Mouse (Mus musculus): ENCODE measurements around the gene Tmem204. TPM values are rescaled to one million over a fixed set of nuclear protein-coding genes. Genes with fewer than 3 reads are reported as not detected.

Gene Tmem204
- polyA plus RNA-seq, 1 experiment from 2014 or later: 12.4 TPM

DNA sequence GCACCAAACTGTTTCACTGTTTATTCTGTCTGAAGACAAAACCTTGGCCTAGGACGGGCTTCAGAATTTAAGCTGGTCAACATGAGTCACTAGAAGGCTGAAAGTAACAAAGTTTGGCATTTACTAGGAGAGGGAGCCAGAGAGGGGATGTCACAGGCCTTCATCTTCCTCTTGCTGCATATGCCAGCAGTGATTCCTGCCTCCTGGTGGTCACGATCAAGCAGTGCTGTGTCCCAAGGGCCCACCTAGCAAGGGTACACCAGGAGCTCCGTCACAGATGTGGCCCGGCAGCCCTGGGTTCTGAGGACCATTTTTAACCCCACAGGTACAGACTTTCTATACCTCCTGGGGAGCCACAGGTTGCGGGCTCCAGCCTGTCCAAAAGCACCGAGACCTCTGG is 26.4 kb downstream of the Tmem204 start:
- H3K36me3 ChIP-seq (replicated peaks; ENCODE audit: control insufficient read depth, insufficient read depth): peaks cover 59% of the 10 kb centered on the region
- H3K4me1 ChIP-seq (replicated peaks; ENCODE audit: control insufficient read depth, insufficient read depth, low read length): no peaks in the 10 kb centered on the region
- no peak overlapping the region for H3K4me3 ChIP-seq (replicated peaks; ENCODE audit: low read length)
- DNase-seq (ENCODE audit: low spot score) (no peak), ATAC-seq (ENCODE audit: low FRiP score) (no peak)
- H3K27ac ChIP-seq: no peak overlapping the region
- 91% methylated on average over 6 of the region's 6 CpGs for WGBS
- no peak overlapping the region for H3K4me2 ChIP-seq (replicated peaks)
- H3K9me3 ChIP-seq (ENCODE audit: control insufficient read depth, low read length): no peaks in the 10 kb centered on the region
- no peaks in the 10 kb centered on the region for H3K27me3 ChIP-seq (ENCODE audit: control insufficient read depth, insufficient read depth, low read length)
- no peak overlapping the region for H3K9ac ChIP-seq

DNA sequence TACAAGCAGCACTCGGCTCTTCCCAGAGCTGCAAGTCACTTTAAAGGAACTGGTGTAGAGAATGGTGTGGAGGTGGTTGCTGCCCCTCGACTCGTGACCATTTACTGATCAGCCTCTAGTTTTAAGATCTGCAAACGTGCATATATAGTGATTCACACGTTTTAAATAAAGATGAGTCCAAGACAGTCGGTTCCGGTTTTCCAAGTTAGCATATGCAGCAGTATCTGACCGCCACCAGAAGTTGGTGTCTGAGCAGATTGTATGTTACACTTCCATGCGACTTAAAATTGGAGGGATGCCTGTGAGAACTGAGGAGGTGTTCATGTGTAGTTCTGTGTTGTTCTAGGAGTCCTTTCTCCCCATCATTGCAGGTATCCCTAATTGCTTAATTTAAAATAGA is 30.1 kb downstream of the Tmem204 start:
- Histone ChIP-seq H3K27me3 (ENCODE audit: control insufficient read depth, insufficient read depth, low read length) (no peaks in the 10 kb centered on the region), H3K9me3 (ENCODE audit: control insufficient read depth, low read length) (no peaks in the 10 kb centered on the region), H3K9ac (no peak overlapping the region), H3K27ac (no peak overlapping the region), H3K4me2 (replicated peaks) (no peak overlapping the region), H3K36me3 (replicated peaks; ENCODE audit: control insufficient read depth, insufficient read depth) (peaks cover 54% of the 10 kb centered on the region), H3K4me3 (replicated peaks; ENCODE audit: low read length) (no peak overlapping the region), H3K4me1 (replicated peaks; ENCODE audit: control insufficient read depth, insufficient read depth, low read length) (no peaks in the 10 kb centered on the region)
- DNase-seq (ENCODE audit: low spot score): no peak
- ATAC-seq (ENCODE audit: low FRiP score): no peak
- WGBS: 87% methylated on average over 9 of the region's 9 CpGs

DNA sequence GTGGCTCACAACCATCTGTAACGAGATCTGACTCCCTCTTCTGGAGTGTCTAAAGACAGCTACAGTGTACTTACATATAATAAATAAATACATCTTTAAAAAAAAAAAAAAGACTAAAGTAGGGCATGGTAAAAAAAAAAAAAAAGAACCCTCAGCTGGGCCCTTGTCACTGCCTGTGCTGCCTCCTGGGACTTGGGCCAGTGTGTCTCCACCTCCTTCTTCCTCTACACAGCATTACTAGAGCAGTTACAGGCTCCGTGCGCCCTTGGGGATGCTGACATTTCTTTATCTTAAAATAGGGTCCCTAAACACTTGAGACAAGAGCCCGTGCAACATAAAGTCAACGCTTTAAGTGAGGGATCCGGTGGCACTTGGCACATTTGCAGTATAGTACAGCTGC is 36.2 kb downstream of the Tmem204 start:
- no peaks in the 10 kb centered on the region for H3K27me3 ChIP-seq (ENCODE audit: control insufficient read depth, insufficient read depth, low read length)
- H3K4me3 ChIP-seq (replicated peaks; ENCODE audit: low read length): no peak overlapping the region
- no peaks in the 10 kb centered on the region for H3K4me1 ChIP-seq (replicated peaks; ENCODE audit: control insufficient read depth, insufficient read depth, low read length)
- H3K4me2 ChIP-seq (replicated peaks): no peak overlapping the region
- ATAC-seq (ENCODE audit: low FRiP score): no peak
- H3K27ac ChIP-seq: no peak overlapping the region
- peaks cover 53% of the 10 kb centered on the region for H3K36me3 ChIP-seq (replicated peaks; ENCODE audit: control insufficient read depth, insufficient read depth)
- no peak overlapping the region for H3K9ac ChIP-seq
- 93% methylated on average over 5 of the region's 6 CpGs for WGBS
- no peak for DNase-seq (ENCODE audit: low spot score)
- H3K9me3 ChIP-seq (ENCODE audit: control insufficient read depth, low read length): no peaks in the 10 kb centered on the region

DNA sequence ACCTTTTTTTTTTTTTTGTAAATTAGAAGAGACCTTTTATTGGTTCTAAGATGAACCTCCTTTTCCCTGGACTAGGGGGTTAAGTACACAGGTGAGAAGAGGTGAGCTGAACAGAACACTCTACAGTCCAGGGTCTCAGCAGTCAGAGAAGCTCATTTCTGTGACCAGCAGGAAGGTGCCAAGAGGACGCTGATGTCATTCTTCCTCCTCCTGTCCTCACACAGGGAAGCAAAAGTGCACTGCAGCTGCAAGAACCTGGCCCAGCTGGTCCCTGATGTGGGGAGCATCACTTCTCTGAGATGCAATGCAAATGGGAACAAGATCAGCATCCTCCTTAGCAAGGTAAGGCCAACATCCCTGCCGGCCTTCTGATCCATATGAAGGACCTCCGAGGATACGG is 38.1 kb downstream of the Tmem204 start:
- Histone ChIP-seq H3K9me3 (ENCODE audit: control insufficient read depth, low read length) (no peaks in the 10 kb centered on the region), H3K9ac (no peak overlapping the region), H3K36me3 (replicated peaks; ENCODE audit: control insufficient read depth, insufficient read depth) (peaks cover 42% of the 10 kb centered on the region), H3K4me3 (replicated peaks; ENCODE audit: low read length) (no peak overlapping the region), H3K27ac (no peak overlapping the region), H3K4me1 (replicated peaks; ENCODE audit: control insufficient read depth, insufficient read depth, low read length) (no peaks in the 10 kb centered on the region), H3K4me2 (replicated peaks) (no peak overlapping the region), H3K27me3 (ENCODE audit: control insufficient read depth, insufficient read depth, low read length) (no peaks in the 10 kb centered on the region)
- no peak for DNase-seq (ENCODE audit: low spot score)
- 90% methylated on average over 4 of the region's 4 CpGs for WGBS
- no peak for ATAC-seq (ENCODE audit: low FRiP score)

DNA sequence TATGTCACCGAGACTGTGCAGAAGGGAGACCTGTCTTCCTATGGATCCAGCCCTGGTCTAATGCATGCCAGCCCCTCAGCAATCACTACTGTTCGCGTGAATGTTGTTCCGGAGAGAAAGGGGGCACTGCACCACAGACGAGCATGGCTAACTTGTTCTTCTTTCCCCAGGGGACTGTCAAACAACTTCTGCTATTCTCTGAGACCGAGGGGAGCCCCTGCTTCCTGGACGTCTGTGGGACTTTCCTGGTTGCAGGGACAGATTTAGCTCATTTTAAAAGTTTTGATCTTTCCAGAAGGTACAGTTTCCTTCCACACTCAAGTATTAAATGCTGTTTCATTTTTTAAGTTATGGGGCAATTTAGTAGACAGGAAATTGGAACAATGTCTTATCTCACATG is 38.5 kb downstream of the Tmem204 start:
- H3K4me1 ChIP-seq (replicated peaks; ENCODE audit: control insufficient read depth, insufficient read depth, low read length): no peaks in the 10 kb centered on the region
- H3K4me2 ChIP-seq (replicated peaks): no peak overlapping the region
- peaks cover 42% of the 10 kb centered on the region for H3K36me3 ChIP-seq (replicated peaks; ENCODE audit: control insufficient read depth, insufficient read depth)
- no peak overlapping the region for H3K4me3 ChIP-seq (replicated peaks; ENCODE audit: low read length)
- H3K27ac ChIP-seq: no peak overlapping the region
- no peak overlapping the region for H3K9ac ChIP-seq
- ATAC-seq (ENCODE audit: low FRiP score): no peak
- WGBS: 81% methylated on average over 7 of the region's 7 CpGs
- H3K9me3 ChIP-seq (ENCODE audit: control insufficient read depth, low read length): no peaks in the 10 kb centered on the region
- DNase-seq (ENCODE audit: low spot score): no peak
- no peaks in the 10 kb centered on the region for H3K27me3 ChIP-seq (ENCODE audit: control insufficient read depth, insufficient read depth, low read length)

DNA sequence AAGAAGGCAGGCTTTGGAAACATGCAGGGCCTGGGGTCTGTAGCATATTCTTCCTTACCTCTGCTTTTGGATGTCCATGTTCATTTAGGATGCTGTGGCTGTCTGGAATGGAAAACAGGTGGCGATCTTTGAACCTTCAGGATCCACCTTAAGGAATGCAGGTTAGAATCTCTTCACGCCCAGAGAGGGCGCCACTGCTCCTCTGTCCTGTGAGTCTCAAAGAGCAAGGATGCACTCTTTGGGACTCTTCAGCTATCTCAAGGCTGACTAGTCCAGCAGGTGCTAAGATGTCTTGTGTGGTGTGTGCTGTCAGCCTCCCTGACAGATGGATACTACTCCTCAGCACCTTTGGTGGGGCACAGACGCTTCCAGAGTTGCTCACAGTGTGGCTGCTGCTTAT is 47.2 kb downstream of the Tmem204 start:
- H3K9ac ChIP-seq: no peak overlapping the region
- H3K27me3 ChIP-seq (ENCODE audit: control insufficient read depth, insufficient read depth, low read length): no peaks in the 10 kb centered on the region
- 71% methylated on average over 4 of the region's 4 CpGs for WGBS
- H3K27ac ChIP-seq: no peak overlapping the region
- H3K36me3 ChIP-seq (replicated peaks; ENCODE audit: control insufficient read depth, insufficient read depth): peaks cover 66% of the 10 kb centered on the region
- no peak overlapping the region for H3K4me3 ChIP-seq (replicated peaks; ENCODE audit: low read length)
- DNase-seq (ENCODE audit: low spot score) (no peak), ATAC-seq (ENCODE audit: low FRiP score) (no peak)
- H3K4me1 ChIP-seq (replicated peaks; ENCODE audit: control insufficient read depth, insufficient read depth, low read length): no peaks in the 10 kb centered on the region
- H3K4me2 ChIP-seq (replicated peaks): no peak overlapping the region
- no peaks in the 10 kb centered on the region for H3K9me3 ChIP-seq (ENCODE audit: control insufficient read depth, low read length)

DNA sequence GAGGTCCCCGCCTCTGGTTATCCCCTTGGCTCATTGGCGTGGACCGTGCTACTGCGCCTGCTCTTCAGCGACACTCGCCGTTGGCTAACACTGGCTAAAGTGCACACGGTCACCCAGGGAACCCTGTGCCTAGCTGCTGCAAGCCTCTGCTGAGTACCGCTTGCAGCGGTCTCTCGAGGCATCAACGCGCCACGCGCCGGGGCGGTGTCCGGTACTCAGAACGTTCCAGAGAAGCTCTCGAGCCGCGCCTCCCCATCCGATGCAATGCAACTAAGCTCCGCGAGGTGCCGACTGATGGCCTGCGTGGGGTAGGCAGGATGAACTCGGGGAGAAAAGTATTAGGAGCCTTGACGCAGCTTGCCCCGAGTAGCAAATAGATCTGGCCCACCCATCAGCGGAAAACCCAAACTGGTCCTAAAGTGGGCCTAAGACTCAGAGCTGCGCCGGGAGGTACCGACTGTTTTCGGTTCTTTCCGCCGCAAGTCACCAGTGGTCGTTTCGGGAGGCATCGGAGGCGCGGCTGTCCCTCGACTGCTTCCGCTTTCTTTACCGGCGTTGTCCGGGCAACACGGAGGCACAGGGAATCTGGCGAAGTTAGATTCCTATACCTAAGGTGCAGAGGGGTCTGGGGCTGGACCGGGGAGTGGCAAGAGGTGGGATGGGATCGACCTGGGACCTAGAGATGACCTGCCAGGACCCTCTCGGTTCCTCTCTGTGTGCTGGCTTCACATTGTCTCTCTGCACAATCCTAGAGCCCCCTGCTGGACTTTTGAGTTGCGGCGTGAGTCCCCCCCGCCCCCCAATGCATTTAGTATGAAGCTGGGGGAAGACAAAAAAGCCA is 66.9 kb downstream of the Tmem204 start:
- Histone ChIP-seq H3K36me3 (replicated peaks; ENCODE audit: control insufficient read depth, insufficient read depth) (peaks cover 25% of the 10 kb centered on the region), H3K4me3 (replicated peaks; ENCODE audit: low read length) (peak overlapping the region; percentile 94), H3K27ac (peak overlapping the region; percentile 72), H3K4me1 (replicated peaks; ENCODE audit: control insufficient read depth, insufficient read depth, low read length) (peaks cover 16% of the 10 kb centered on the region), H3K9ac (peak overlapping the region; percentile 71), H3K4me2 (replicated peaks) (peak overlapping the region; percentile 95), H3K27me3 (ENCODE audit: control insufficient read depth, insufficient read depth, low read length) (no peaks in the 10 kb centered on the region), H3K9me3 (ENCODE audit: control insufficient read depth, low read length) (no peaks in the 10 kb centered on the region)
- no peak for DNase-seq (ENCODE audit: low spot score)
- WGBS: under 1% methylated on average over 55 of the region's 55 CpGs
- peak; percentile 89 for ATAC-seq (ENCODE audit: low FRiP score)

DNA sequence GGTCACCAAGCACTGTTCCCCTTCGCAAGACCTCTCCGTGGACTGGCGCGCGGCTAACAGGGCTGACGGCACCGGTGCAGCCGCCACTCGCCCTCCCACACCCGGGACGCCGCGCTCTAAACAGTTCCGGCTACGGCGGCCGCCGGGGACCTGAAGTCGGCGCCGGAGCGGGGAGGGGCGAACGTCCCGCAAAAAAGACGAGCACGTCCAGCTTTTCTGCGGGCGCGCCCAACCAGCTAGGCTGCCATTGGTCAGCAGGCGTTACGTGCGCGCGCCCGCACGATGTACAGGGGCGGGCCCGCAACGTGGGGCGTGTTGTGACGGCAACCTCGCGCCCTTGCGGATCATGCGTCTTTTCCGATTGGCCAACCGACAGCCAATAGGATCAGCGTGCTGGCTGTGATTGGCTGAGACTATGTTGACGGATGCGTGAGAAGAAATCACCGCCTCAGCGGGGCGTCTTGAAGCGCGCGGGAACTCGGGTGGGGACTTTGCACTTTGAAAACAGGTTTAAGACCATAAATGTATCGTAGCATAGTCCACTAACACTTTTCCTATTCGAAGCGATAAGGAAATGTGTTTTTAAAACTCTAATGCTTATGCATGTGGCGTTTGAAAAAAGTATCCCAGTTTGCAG is 67.6 kb downstream of the Tmem204 start, which contains the start of the genes Cramp1l and Ift140:
TSS of gene Cramp1l (minus strand) at position 134 of the 637 bp plus-strand sequence.
TSS of gene Ift140 (plus strand) at position 431 of the 637 bp plus-strand sequence.
- Histone ChIP-seq H3K4me3 (replicated peaks; ENCODE audit: low read length) (peak within 1 kb of the TSS; percentile 94), H3K4me2 (replicated peaks) (peak within 1 kb of the TSS; percentile 95), H3K27me3 (ENCODE audit: control insufficient read depth, insufficient read depth, low read length) (no peaks in the 10 kb centered on the region), H3K4me1 (replicated peaks; ENCODE audit: control insufficient read depth, insufficient read depth, low read length) (peaks cover 16% of the 10 kb centered on the region), H3K9me3 (ENCODE audit: control insufficient read depth, low read length) (no peaks in the 10 kb centered on the region), H3K9ac (peak within 1 kb of the TSS; percentile 88), H3K36me3 (replicated peaks; ENCODE audit: control insufficient read depth, insufficient read depth) (peaks cover 29% of the 10 kb centered on the region), H3K27ac (peak within 1 kb of the TSS; percentile 77)
- peak; percentile 98 for DNase-seq (ENCODE audit: low spot score)
- peak; percentile 99 for ATAC-seq (ENCODE audit: low FRiP score)
- under 1% methylated on average over 62 of the region's 62 CpGs for WGBS

DNA sequence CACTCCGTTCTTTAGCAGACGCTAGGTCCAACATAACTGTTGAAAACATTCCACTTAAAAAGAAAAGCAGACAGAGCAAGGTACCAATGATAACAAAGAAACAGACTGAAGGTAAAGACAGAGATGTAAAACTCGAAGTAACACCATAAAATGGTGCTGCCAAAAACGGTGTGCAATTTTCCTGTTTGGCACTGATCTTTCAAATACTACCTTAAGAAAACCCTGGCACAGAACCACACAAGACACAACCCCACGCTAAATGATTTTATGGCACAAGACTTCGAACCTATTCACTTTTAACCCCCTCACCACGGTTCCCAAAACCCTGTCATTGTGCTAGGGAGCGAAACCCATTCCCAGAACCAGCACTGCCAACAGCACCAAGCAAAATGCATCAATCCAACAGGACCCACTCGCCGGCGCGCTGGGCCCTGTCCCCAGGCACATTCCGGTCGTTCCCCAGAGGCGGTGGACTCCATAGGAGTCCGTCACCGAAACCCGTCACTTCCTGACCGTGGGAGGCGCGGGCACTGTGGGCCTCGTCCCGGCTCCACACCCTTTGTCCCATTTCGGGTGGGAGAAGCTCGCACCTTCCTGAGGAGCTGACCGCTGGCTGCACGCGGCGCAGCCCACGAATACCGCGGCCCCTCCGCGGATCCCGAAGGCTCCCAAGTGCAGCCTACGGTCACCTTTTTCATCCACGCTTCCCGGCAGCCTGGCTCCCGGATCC is 68.4 kb downstream of the Tmem204 start:
- peak overlapping the region; percentile 94 for H3K4me3 ChIP-seq (replicated peaks; ENCODE audit: low read length)
- H3K9ac ChIP-seq: peak overlapping the region; percentile 88
- under 1% methylated on average over 39 of the region's 39 CpGs for WGBS
- peak overlapping the region; percentile 77 for H3K27ac ChIP-seq
- H3K4me1 ChIP-seq (replicated peaks; ENCODE audit: control insufficient read depth, insufficient read depth, low read length): peaks cover 16% of the 10 kb centered on the region
- H3K4me2 ChIP-seq (replicated peaks): peak overlapping the region; percentile 91
- no peaks in the 10 kb centered on the region for H3K27me3 ChIP-seq (ENCODE audit: control insufficient read depth, insufficient read depth, low read length)
- DNase-seq (ENCODE audit: low spot score) (no peak), ATAC-seq (ENCODE audit: low FRiP score) (no peak)
- H3K36me3 ChIP-seq (replicated peaks; ENCODE audit: control insufficient read depth, insufficient read depth): peaks cover 30% of the 10 kb centered on the region
- no peaks in the 10 kb centered on the region for H3K9me3 ChIP-seq (ENCODE audit: control insufficient read depth, low read length)

Data from hindbrain, embryonic 14.5 days (tissue).